Mouse (Mus musculus) retina, postnatal 1 day (tissue): ENCODE measurements around the gene Xpnpep2.

Source experiments
- DNase-seq: peaks from one replicate; pipeline ENCODE4 v3.0.0-alpha.2; 2012

Gene Xpnpep2

GRCm38 (mm10) chrX:48170368-48170767 lies 61.8 kb downstream of the Xpnpep2 start:
- no peak for DNase-seq

- DNase-seq: no peak
Observed at GRCm38 (mm10) chrX:48181844-48182243, 73.3 kb downstream of the Xpnpep2 start.

- no peak for DNase-seq
Observed at GRCm38 (mm10) chrX:48184703-48185102, 76.2 kb downstream of the Xpnpep2 start.
